Mouse (Mus musculus): ENCODE results near the gene Rubcn. TPM values are rescaled to one million over a fixed set of nuclear protein-coding genes. Genes with fewer than 3 reads are reported as not detected.

Gene Rubcn
- polyA plus RNA-seq, 1 experiment from 2014 or later, result 19.3 TPM

- ATAC-seq (replicated peaks; ENCODE audit: low FRiP score, low TSS enrichment, low read depth), result no peak
- Histone ChIP-seq H3K9me3 (ENCODE audit: control insufficient read depth, low read length) (no peaks in the 10 kb centered on the region), H3K9ac (ENCODE audit: low read length) (no peak overlapping the region), H3K27ac (ENCODE audit: low read depth) (no peak overlapping the region), H3K27me3 (replicated peaks; ENCODE audit: control insufficient read depth, insufficient read depth, low read length) (no peaks in the 10 kb centered on the region), H3K36me3 (ENCODE audit: control insufficient read depth, insufficient read depth, low read length) (peaks cover 3% of the 10 kb centered on the region; the same call in 1 of the 2 replicates), H3K4me1 (replicated peaks; ENCODE audit: control insufficient read depth, insufficient read depth, low read length) (peaks cover 4% of the 10 kb centered on the region), H3K4me3 (ENCODE audit: low read depth, low read length) (no peak overlapping the region), H3K4me2 (ENCODE audit: low read length) (no peak overlapping the region)
- WGBS, result 83% methylated on average over 4 of the region's 4 CpGs
- DNase-seq (ENCODE audit: low spot score), result no peak
Measured at GRCm38 (mm10) chr16:32818036-32818435, 59.5 kb downstream of the Rubcn start.

- Histone ChIP-seq H3K4me2 (ENCODE audit: low read length) (peak overlapping the region; percentile 41), H3K9ac (ENCODE audit: low read length) (no peak overlapping the region), H3K4me3 (ENCODE audit: low read depth, low read length) (no peak overlapping the region), H3K27ac (ENCODE audit: low read depth) (no peak overlapping the region), H3K36me3 (ENCODE audit: control insufficient read depth, insufficient read depth, low read length) (no peaks in the 10 kb centered on the region), H3K27me3 (replicated peaks; ENCODE audit: control insufficient read depth, insufficient read depth, low read length) (no peaks in the 10 kb centered on the region), H3K4me1 (replicated peaks; ENCODE audit: control insufficient read depth, insufficient read depth, low read length) (peaks cover 4% of the 10 kb centered on the region), H3K9me3 (ENCODE audit: control insufficient read depth, low read length) (no peaks in the 10 kb centered on the region)
- DNase-seq (ENCODE audit: low spot score), result peak; percentile 68
- no peak for ATAC-seq (replicated peaks; ENCODE audit: low FRiP score, low TSS enrichment, low read depth)
- WGBS, result 2% methylated on average over 6 of the region's 6 CpGs
Measured at GRCm38 (mm10) chr16:32815160-32815605, 62.4 kb downstream of the Rubcn start.

GRCm38 (mm10) chr16:32814539-32814938 lies 63.0 kb downstream of the Rubcn start:
- Histone ChIP-seq H3K4me1 (replicated peaks; ENCODE audit: control insufficient read depth, insufficient read depth, low read length) (peaks cover 4% of the 10 kb centered on the region), H3K36me3 (ENCODE audit: control insufficient read depth, insufficient read depth, low read length) (no peaks in the 10 kb centered on the region), H3K9me3 (ENCODE audit: control insufficient read depth, low read length) (no peaks in the 10 kb centered on the region), H3K27ac (ENCODE audit: low read depth) (no peak overlapping the region), H3K9ac (ENCODE audit: low read length) (no peak overlapping the region; the same call in 1 of the 2 replicates), H3K4me3 (ENCODE audit: low read depth, low read length) (peak overlapping the region; percentile 25), H3K4me2 (ENCODE audit: low read length) (peak overlapping the region; percentile 41), H3K27me3 (replicated peaks; ENCODE audit: control insufficient read depth, insufficient read depth, low read length) (no peaks in the 10 kb centered on the region)
- 17% methylated on average over 14 of the region's 14 CpGs for WGBS
- peak; percentile 66 for DNase-seq (ENCODE audit: low spot score)
- ATAC-seq (replicated peaks; ENCODE audit: low FRiP score, low TSS enrichment, low read depth), result no peak

- no peak overlapping the region for H3K9ac ChIP-seq (ENCODE audit: low read length)
- no peak overlapping the region for H3K27ac ChIP-seq (ENCODE audit: low read depth)
- ATAC-seq (replicated peaks; ENCODE audit: low FRiP score, low TSS enrichment, low read depth) (no peak), DNase-seq (ENCODE audit: low spot score) (no peak)
- WGBS, result 62% methylated on average over 3 of the region's 3 CpGs
- H3K4me3 ChIP-seq (ENCODE audit: low read depth, low read length), result no peak overlapping the region
- H3K4me2 ChIP-seq (ENCODE audit: low read length), result no peak overlapping the region
- no peaks in the 10 kb centered on the region for H3K9me3 ChIP-seq (ENCODE audit: control insufficient read depth, low read length)
- no peaks in the 10 kb centered on the region for H3K27me3 ChIP-seq (replicated peaks; ENCODE audit: control insufficient read depth, insufficient read depth, low read length)
- H3K36me3 ChIP-seq (ENCODE audit: control insufficient read depth, insufficient read depth, low read length), result no peaks in the 10 kb centered on the region
- peaks cover 4% of the 10 kb centered on the region for H3K4me1 ChIP-seq (replicated peaks; ENCODE audit: control insufficient read depth, insufficient read depth, low read length)
Measured at GRCm38 (mm10) chr16:32813771-32814170, 63.8 kb downstream of the Rubcn start.

GRCm38 (mm10) chr16:32813362-32813761 lies 64.2 kb downstream of the Rubcn start:
- H3K27me3 ChIP-seq (replicated peaks; ENCODE audit: control insufficient read depth, insufficient read depth, low read length), result no peaks in the 10 kb centered on the region
- H3K27ac ChIP-seq (ENCODE audit: low read depth), result no peak overlapping the region
- DNase-seq (ENCODE audit: low spot score) (no peak), ATAC-seq (replicated peaks; ENCODE audit: low FRiP score, low TSS enrichment, low read depth) (no peak)
- no peak overlapping the region for H3K4me3 ChIP-seq (ENCODE audit: low read depth, low read length)
- peak overlapping the region; percentile 36; the same call in 1 of the 2 replicates for H3K4me2 ChIP-seq (ENCODE audit: low read length)
- H3K9ac ChIP-seq (ENCODE audit: low read length), result no peak overlapping the region
- no peaks in the 10 kb centered on the region for H3K9me3 ChIP-seq (ENCODE audit: control insufficient read depth, low read length)
- no peaks in the 10 kb centered on the region for H3K36me3 ChIP-seq (ENCODE audit: control insufficient read depth, insufficient read depth, low read length)
- WGBS, result 50% methylated on average over 9 of the region's 9 CpGs
- peaks cover 4% of the 10 kb centered on the region for H3K4me1 ChIP-seq (replicated peaks; ENCODE audit: control insufficient read depth, insufficient read depth, low read length)

- ATAC-seq (replicated peaks; ENCODE audit: low FRiP score, low TSS enrichment, low read depth) (peak; percentile 53; the same call in 1 of the 2 replicates), DNase-seq (ENCODE audit: low spot score) (peak; percentile 93)
- Histone ChIP-seq H3K4me2 (ENCODE audit: low read length) (peak overlapping the region; percentile 36; the same call in 1 of the 2 replicates), H3K27me3 (replicated peaks; ENCODE audit: control insufficient read depth, insufficient read depth, low read length) (no peaks in the 10 kb centered on the region), H3K4me3 (ENCODE audit: low read depth, low read length) (no peak overlapping the region), H3K9ac (ENCODE audit: low read length) (no peak overlapping the region), H3K36me3 (ENCODE audit: control insufficient read depth, insufficient read depth, low read length) (no peaks in the 10 kb centered on the region), H3K4me1 (replicated peaks; ENCODE audit: control insufficient read depth, insufficient read depth, low read length) (peaks cover 4% of the 10 kb centered on the region), H3K9me3 (ENCODE audit: control insufficient read depth, low read length) (no peaks in the 10 kb centered on the region), H3K27ac (ENCODE audit: low read depth) (no peak overlapping the region)
- WGBS, result 1% methylated on average over 9 of the region's 9 CpGs
Measured at GRCm38 (mm10) chr16:32812888-32813361, 64.6 kb downstream of the Rubcn start.

- ATAC-seq (replicated peaks; ENCODE audit: low FRiP score, low TSS enrichment, low read depth) (no peak), DNase-seq (ENCODE audit: low spot score) (no peak)
- Histone ChIP-seq H3K4me3 (ENCODE audit: low read depth, low read length) (no peak within 1 kb of the TSS), H3K4me1 (replicated peaks; ENCODE audit: control insufficient read depth, insufficient read depth, low read length) (peaks cover 6% of the 10 kb centered on the region), H3K27ac (ENCODE audit: low read depth) (no peak within 1 kb of the TSS), H3K36me3 (ENCODE audit: control insufficient read depth, insufficient read depth, low read length) (no peaks in the 10 kb centered on the region), H3K27me3 (replicated peaks; ENCODE audit: control insufficient read depth, insufficient read depth, low read length) (no peaks in the 10 kb centered on the region), H3K4me2 (ENCODE audit: low read length) (no peak within 1 kb of the TSS), H3K9ac (ENCODE audit: low read length) (no peak within 1 kb of the TSS), H3K9me3 (ENCODE audit: control insufficient read depth, low read length) (no peaks in the 10 kb centered on the region)
- 88% methylated on average over 4 of the region's 4 CpGs for WGBS
Measured at GRCm38 (mm10) chr16:32810321-32810720, 67.2 kb downstream of the Rubcn start, which contains the start of gene Smbd1. Smbd1 (minus strand) TSS chr16:32810477.

GRCm38 (mm10) chr16:32807408-32808185 lies 70.0 kb downstream of the Rubcn start:
- Histone ChIP-seq H3K36me3 (ENCODE audit: control insufficient read depth, insufficient read depth, low read length) (no peaks in the 10 kb centered on the region), H3K27me3 (replicated peaks; ENCODE audit: control insufficient read depth, insufficient read depth, low read length) (no peaks in the 10 kb centered on the region), H3K4me2 (ENCODE audit: low read length) (no peak overlapping the region), H3K4me1 (replicated peaks; ENCODE audit: control insufficient read depth, insufficient read depth, low read length) (0 out of 2 replicates have a peak, but pooled peaks cover 8% of the 10 kb centered on the region), H3K9me3 (ENCODE audit: control insufficient read depth, low read length) (no peaks in the 10 kb centered on the region), H3K4me3 (ENCODE audit: low read depth, low read length) (no peak overlapping the region), H3K9ac (ENCODE audit: low read length) (no peak overlapping the region), H3K27ac (ENCODE audit: low read depth) (no peak overlapping the region)
- DNase-seq (ENCODE audit: low spot score) (no peak), ATAC-seq (replicated peaks; ENCODE audit: low FRiP score, low TSS enrichment, low read depth) (no peak)
- 60% methylated on average over 8 of the region's 8 CpGs for WGBS

Measured in intestine, embryonic 14.5 days (tissue).